In genomic region chr5:13470057-13470905, GRCm38 (mm10) we compare ENCODE assay signal across 8 mouse cellular contexts.
DNase-seq lines count a peak whose midpoint lies in the region; ATAC-seq and TF ChIP-seq lines count a peak whose summit lies in the region.

No protein-coding gene starts in this region.

- H3K4me1 ChIP-seq in hindbrain, postnatal 0 days (ENCODE audit: insufficient read depth, low read length): peaks cover 6% of the 10 kb centered on the region; the same call in 1 of the 2 replicates
- H3K4me1 ChIP-seq in hindbrain, embryonic 12.5 days: no peaks in the 10 kb centered on the region
- H3K4me1 ChIP-seq in forebrain, embryonic 16.5 days (replicated peaks; ENCODE audit: control insufficient read depth, insufficient read depth, low read length): peaks cover 15% of the 10 kb centered on the region
- H3K4me1 ChIP-seq in intestine, embryonic 16.5 days (ENCODE audit: control insufficient read depth, insufficient read depth, low read length): no peaks in the 10 kb centered on the region
- H3K4me1 ChIP-seq in neural tube, embryonic 14.5 days (ENCODE audit: control insufficient read depth, insufficient read depth, low read length): no peaks in the 10 kb centered on the region

- H3K36me3 ChIP-seq in hindbrain, postnatal 0 days (ENCODE audit: insufficient read depth, low read length): no peaks in the 10 kb centered on the region
- H3K36me3 ChIP-seq in hindbrain, embryonic 12.5 days: no peaks in the 10 kb centered on the region
- no peaks in the 10 kb centered on the region for H3K36me3 ChIP-seq in forebrain, embryonic 16.5 days (ENCODE audit: control insufficient read depth, insufficient read depth)
- no peaks in the 10 kb centered on the region for H3K36me3 ChIP-seq in intestine, embryonic 16.5 days (ENCODE audit: control insufficient read depth, insufficient read depth, low read length)
- no peaks in the 10 kb centered on the region for H3K36me3 ChIP-seq in neural tube, embryonic 14.5 days (ENCODE audit: control insufficient read depth, insufficient read depth, low read length)

- DNase-seq in hindbrain, postnatal 0 days (ENCODE audit: low spot score): peak; percentile 33
- peak; percentile 23 for DNase-seq in ZHBTc4 (ENCODE audit: low read depth, low spot score)
- DNase-seq in liver: no peak
- no peak for DNase-seq in thymus, postnatal 0 days (ENCODE audit: low spot score)

- no peak for ATAC-seq in hindbrain, postnatal 0 days
- no peak for ATAC-seq in hindbrain, embryonic 12.5 days (ENCODE audit: low FRiP score)
- peak; percentile 84 for ATAC-seq in forebrain, embryonic 16.5 days
- ATAC-seq in intestine, embryonic 16.5 days: peak; percentile 42
- peak; percentile 50; the same call in 1 of the 2 replicates for ATAC-seq in neural tube, embryonic 14.5 days (ENCODE audit: low read depth)

- no peaks in the 10 kb centered on the region for H3K9me3 ChIP-seq in hindbrain, postnatal 0 days (ENCODE audit: low read length)
- no peaks in the 10 kb centered on the region for H3K9me3 ChIP-seq in hindbrain, embryonic 12.5 days (replicated peaks)
- H3K9me3 ChIP-seq in forebrain, embryonic 16.5 days (ENCODE audit: control insufficient read depth, low read length): no peaks in the 10 kb centered on the region
- H3K9me3 ChIP-seq in intestine, embryonic 16.5 days (ENCODE audit: control insufficient read depth, low read length): no peaks in the 10 kb centered on the region
- no peaks in the 10 kb centered on the region for H3K9me3 ChIP-seq in neural tube, embryonic 14.5 days (ENCODE audit: control insufficient read depth, low read length)

- 33% methylated on average over 7 of the region's 7 CpGs for WGBS in hindbrain, postnatal 0 days
- 67% methylated on average over 7 of the region's 7 CpGs for WGBS in hindbrain, embryonic 12.5 days
- 20% methylated on average over 7 of the region's 7 CpGs for WGBS in forebrain, embryonic 16.5 days
- 51% methylated on average over 7 of the region's 7 CpGs for WGBS in intestine, embryonic 16.5 days
- whole genome bisulfite sequencing in neural tube, embryonic 14.5 days: 52% methylated on average over 7 of the region's 7 CpGs

- no peak for TF ChIP-seq CTCF in hindbrain, postnatal 0 days (IDR thresholded peaks at IDR 0.05; ENCODE audit: low read depth)

- no peak overlapping the region for H3K4me2 ChIP-seq in hindbrain, postnatal 0 days (ENCODE audit: low read depth, low read length)
- H3K4me2 ChIP-seq in hindbrain, embryonic 12.5 days (replicated peaks): no peak overlapping the region
- H3K4me2 ChIP-seq in forebrain, embryonic 16.5 days (ENCODE audit: low read length): no peak overlapping the region
- H3K4me2 ChIP-seq in intestine, embryonic 16.5 days (ENCODE audit: low read depth, low read length): no peak overlapping the region
- no peak overlapping the region for H3K4me2 ChIP-seq in neural tube, embryonic 14.5 days (ENCODE audit: low read depth, low read length)

- H3K4me3 ChIP-seq in hindbrain, postnatal 0 days (ENCODE audit: low read length): no peak overlapping the region
- H3K4me3 ChIP-seq in hindbrain, embryonic 12.5 days: no peak overlapping the region
- no peak overlapping the region for H3K4me3 ChIP-seq in forebrain, embryonic 16.5 days (replicated peaks; ENCODE audit: low read length)
- no peak overlapping the region for H3K4me3 ChIP-seq in intestine, embryonic 16.5 days (ENCODE audit: low read length)
- no peak overlapping the region for H3K4me3 ChIP-seq in neural tube, embryonic 14.5 days (ENCODE audit: low read depth, low read length)

- H3K27ac ChIP-seq in hindbrain, postnatal 0 days: 0 out of 2 replicates have a peak overlapping the region, but pooled peaks have one; percentile 20
- H3K27ac ChIP-seq in hindbrain, embryonic 12.5 days: no peak overlapping the region
- H3K27ac ChIP-seq in forebrain, embryonic 16.5 days (ENCODE audit: low read length): peak overlapping the region; percentile 57
- no peak overlapping the region for H3K27ac ChIP-seq in intestine, embryonic 16.5 days (ENCODE audit: low read length)
- no peak overlapping the region for H3K27ac ChIP-seq in neural tube, embryonic 14.5 days (ENCODE audit: low read depth, low read length)

- no peak overlapping the region for H3K9ac ChIP-seq in hindbrain, postnatal 0 days (replicated peaks; ENCODE audit: low read length)
- no peak overlapping the region for H3K9ac ChIP-seq in hindbrain, embryonic 12.5 days
- H3K9ac ChIP-seq in forebrain, embryonic 16.5 days (replicated peaks; ENCODE audit: low read depth, low read length): no peak overlapping the region
- no peak overlapping the region for H3K9ac ChIP-seq in intestine, embryonic 16.5 days (ENCODE audit: low read depth, low read length)
- no peak overlapping the region for H3K9ac ChIP-seq in neural tube, embryonic 14.5 days (replicated peaks; ENCODE audit: low read depth, low read length)

- H3K27me3 ChIP-seq in hindbrain, postnatal 0 days (ENCODE audit: insufficient read depth, low read length): no peaks in the 10 kb centered on the region
- no peaks in the 10 kb centered on the region for H3K27me3 ChIP-seq in hindbrain, embryonic 12.5 days
- H3K27me3 ChIP-seq in forebrain, embryonic 16.5 days (replicated peaks; ENCODE audit: control insufficient read depth, insufficient read depth, low read length): no peaks in the 10 kb centered on the region
- no peaks in the 10 kb centered on the region for H3K27me3 ChIP-seq in intestine, embryonic 16.5 days (replicated peaks; ENCODE audit: control insufficient read depth, insufficient read depth, low read length)
- no peaks in the 10 kb centered on the region for H3K27me3 ChIP-seq in neural tube, embryonic 14.5 days (ENCODE audit: control insufficient read depth, insufficient read depth, low read length)

Comparison
In these comparisons a context has a peak if more than half of its experiments do, and no peak if none do; other contexts are left out.
1. H3K27ac ChIP-seq: peak in hindbrain, postnatal 0 days (single experiment) and forebrain, embryonic 16.5 days (single experiment); none in hindbrain, embryonic 12.5 days (single experiment), intestine, embryonic 16.5 days (single experiment) and neural tube, embryonic 14.5 days (single experiment).
2. ATAC-seq: peak in forebrain, embryonic 16.5 days (single experiment), intestine, embryonic 16.5 days (single experiment) and neural tube, embryonic 14.5 days (single experiment); none in hindbrain, postnatal 0 days (single experiment) and hindbrain, embryonic 12.5 days (single experiment).
3. DNase-seq: peak in hindbrain, postnatal 0 days (single experiment) and ZHBTc4 (single experiment); none in liver (single experiment) and thymus, postnatal 0 days (single experiment).